Mouse (Mus musculus): ENCODE measurements around the gene 4933430I17Rik. TPM values are rescaled to one million over a fixed set of nuclear protein-coding genes. Genes with fewer than 3 reads are reported as not detected.
A peak's percentile ranks its signal among the peaks of the same experiment; 100 is the strongest.

Gene 4933430I17Rik
- total RNA-seq, 2 experiments from 2014 or later, result 0.37 to 0.53 TPM

DNA sequence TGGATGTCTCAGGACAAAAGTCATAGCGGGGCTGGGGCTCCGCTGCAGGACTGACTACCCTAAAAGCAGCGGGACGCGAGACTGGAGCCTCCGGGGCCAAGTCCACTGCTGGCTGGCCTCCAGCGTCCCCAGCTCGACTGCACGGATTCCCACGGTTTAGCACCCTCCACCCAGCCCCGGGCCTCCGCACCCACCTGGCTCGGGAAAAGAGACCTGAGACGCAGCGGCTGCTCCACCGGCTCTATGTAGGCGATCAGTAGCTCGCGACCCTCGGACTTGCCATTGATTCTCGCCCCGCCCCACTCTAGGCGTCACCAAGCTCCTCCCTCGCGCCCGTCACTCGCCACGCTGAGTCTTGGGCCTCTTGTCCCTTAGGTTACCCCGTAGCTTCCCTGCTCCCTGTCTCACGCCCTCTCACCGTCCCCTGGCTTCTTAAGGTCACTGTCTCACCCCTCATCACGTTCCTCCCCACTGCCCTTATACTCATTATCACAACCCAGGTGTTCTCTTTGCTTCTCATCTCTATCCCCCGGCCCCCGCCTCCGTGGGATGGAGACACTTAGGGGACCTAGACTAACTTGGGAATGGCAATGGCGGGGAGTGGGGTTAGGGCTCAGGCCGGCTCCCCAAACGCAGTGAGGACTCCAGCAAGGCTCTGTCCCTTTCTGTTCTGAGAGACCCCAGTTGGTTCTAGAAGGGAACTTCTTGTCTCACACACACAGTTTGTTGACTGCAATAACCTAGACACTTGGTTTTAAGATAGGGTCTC lies 23.0 kb upstream of the 4933430I17Rik start:
- intact Hi-C loops (cut with DNase I), result loop anchor here (2.0 kb wide), 2 partner anchors 31 to 71 kb away; partner anchors contain the start of gene Wdr31
- peak; percentile 89 to 94 for DNase-seq (ENCODE audit: low spot score in 2 of 2)

DNA sequence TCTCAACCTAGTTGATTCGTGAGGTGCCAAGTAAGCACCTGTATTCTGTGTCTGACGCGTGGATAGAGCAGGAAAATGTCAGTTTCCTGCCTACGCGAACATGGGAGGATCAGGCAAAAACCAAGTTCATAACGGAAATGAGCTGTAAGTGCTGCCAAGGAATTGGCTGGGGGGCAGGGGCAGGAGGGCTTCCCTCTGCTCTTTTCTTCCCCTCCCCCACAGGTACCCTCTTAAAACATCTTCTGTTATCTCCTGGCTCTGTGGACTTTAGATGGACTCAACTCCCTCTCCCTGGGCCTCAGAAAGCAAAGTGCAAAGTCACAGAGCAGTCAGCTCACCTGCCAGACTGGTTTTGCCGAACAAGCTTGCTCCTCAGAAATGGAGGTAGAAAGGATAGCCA lies 22.2 kb upstream of the 4933430I17Rik start:
- intact Hi-C loops (cut with DNase I), result loop anchor here (2.0 kb wide), 1 partner anchor 32 kb away; the partner anchor contains the start of gene Wdr31
- no peak for DNase-seq (ENCODE audit: low spot score in 2 of 2)

DNA sequence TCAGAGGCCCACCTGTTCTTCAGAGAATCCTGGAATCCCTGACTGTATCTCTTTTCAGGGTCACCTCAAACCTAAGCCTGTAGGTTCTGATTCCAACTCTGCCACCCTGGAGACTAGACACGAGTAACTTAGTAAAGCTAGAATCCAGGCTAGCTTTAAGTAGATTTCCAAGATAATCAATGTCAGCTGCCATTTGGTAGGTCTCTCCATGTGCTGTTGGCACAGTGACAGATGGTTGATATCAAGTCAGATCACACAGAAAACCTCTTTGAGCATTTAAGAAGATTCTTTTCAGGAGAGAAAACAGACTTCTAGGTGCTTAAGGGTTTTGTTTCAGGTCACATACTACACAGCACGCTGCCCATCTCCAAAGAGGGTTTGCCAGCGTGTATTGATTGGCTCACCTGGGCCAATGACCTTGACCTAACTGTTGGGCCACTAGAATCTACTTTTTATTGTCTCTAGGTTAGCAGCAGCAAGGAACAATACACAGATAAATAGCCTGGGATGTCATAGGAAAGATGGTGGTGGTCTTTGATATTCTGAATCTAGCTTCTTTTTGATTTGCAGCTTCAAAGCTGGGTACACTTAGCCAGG lies 21.7 kb upstream of the 4933430I17Rik start, which contains the start of gene Hdhd3:
Gene Hdhd3 (minus strand): TSS at position 94 of the 597 bp plus-strand sequence.
- intact Hi-C loops (cut with DNase I), result loop anchor here (2.0 kb wide), 1 partner anchor 33 kb away; the partner anchor contains the start of gene Wdr31
- DNase-seq (ENCODE audit: low spot score in 2 of 2), result no peak

DNA sequence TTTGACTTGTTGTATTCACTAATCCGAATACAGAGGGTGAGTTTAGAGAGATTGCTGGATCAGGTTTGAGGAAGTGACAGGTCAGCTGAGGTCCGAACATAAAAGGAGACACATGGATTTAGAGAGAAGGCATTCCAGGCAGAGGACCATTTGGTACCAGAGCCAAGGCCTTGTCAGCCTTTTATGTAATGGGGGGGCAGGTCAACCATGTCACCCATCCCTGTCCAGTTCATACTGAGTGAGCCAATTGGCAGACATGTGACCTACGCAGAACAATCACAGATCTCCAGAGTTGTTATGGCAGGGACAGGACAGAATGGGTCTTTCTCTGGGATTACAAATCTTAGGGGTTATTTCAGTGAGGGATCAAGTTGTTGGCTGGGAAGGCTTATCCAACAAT lies 19.2 kb upstream of the 4933430I17Rik start:
- DNase-seq (ENCODE audit: low spot score in 2 of 2), result no peak
- intact Hi-C loops (cut with DNase I), result no loop called here

- intact Hi-C loops (cut with DNase I), result no loop called here
- no peak for DNase-seq (ENCODE audit: low spot score in 2 of 2)
Observed at GRCm38 (mm10) chr4:62506798-62507197, 18.4 kb upstream of the 4933430I17Rik start.

GRCm38 (mm10) chr4:62508839-62509238 lies 16.3 kb upstream of the 4933430I17Rik start:
- intact Hi-C loops (cut with DNase I), result no loop called here
- DNase-seq (ENCODE audit: low spot score in 2 of 2), result no peak

DNA sequence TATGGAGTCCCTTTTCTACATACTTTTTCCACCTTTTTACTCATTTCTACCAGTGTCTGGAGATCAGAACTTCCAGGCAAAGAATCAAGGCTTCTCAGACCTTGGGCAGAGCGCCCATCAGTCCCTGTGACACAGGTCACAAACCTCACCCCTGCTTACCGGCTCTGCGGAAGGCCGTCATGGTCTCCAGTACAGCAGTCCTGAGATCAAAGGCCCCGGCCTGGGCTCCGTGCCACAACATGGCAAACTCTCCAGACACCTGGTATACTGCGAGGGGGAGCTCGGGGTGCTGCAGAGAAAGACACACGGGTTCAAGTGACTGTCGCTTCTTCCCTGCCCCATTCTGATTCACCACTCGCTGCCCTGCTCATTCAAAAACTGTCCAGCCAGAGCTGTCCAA lies 15.2 kb upstream of the 4933430I17Rik start:
- intact Hi-C loops (cut with DNase I), result no loop called here

GRCm38 (mm10) chr4:62513998-62514506 lies 11.1 kb upstream of the 4933430I17Rik start:
- intact Hi-C loops (cut with DNase I), result no loop called here
- DNase-seq (ENCODE audit: low spot score in 2 of 2), result no peak

More for the DNA sequence above, 15.2 kb upstream of the 4933430I17Rik start:
- no peak for DNase-seq (ENCODE audit: low spot score in 2 of 2)

GRCm38 (mm10) chr4:62514995-62515394 lies 10.2 kb upstream of the 4933430I17Rik start:
- intact Hi-C loops (cut with DNase I), result loop anchor here (5.0 kb wide), 1 partner anchor 108 kb away; the partner anchor contains the start of genes Cdc26 and Prpf4
- DNase-seq (ENCODE audit: low spot score in 2 of 2), result no peak

DNA sequence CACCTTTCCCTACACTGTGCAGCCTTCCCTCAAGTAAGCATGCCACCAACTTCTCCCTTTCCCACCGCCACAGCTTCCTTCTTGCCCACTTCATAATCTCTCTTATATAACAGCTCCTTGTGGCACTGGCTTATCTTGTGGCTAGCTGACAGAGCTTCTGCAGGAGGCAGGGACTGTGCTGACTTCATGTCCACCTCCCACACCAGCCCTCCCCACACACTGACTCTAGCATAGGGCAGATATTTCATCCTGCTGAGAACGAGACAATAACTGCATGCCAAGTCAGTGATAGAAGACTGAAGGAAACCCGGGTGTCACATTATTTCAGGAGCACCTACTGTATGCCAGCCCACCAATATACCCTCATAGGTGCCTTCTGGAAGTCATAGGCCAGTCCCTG lies 9.7 kb upstream of the 4933430I17Rik start:
- intact Hi-C loops (cut with DNase I), result loop anchor here (5.0 kb wide), 1 partner anchor 108 kb away; the partner anchor contains the start of genes Cdc26 and Prpf4

DNA sequence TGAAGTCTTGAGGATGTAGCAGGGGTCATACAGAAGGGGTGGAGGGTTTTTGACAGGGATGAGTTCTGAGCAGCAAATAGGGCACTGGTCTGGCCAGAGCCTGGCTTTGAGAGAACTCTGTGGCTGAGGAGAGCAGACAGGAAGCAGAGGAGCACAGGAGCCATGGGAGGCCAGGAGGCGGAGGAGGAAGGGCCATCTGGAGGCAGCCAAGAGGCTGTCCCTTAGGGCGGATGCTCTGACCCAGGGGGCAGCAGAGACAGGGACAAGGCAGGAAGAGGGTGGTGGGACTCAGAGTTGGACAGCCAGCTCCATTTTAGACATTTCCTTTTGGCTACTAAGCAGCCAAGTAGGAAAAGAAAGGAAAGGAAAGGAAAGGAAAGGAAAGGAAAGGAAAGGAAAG lies 9.1 kb upstream of the 4933430I17Rik start:
- DNase-seq (ENCODE audit: low spot score in 2 of 2), result no peak
- intact Hi-C loops (cut with DNase I), result loop anchor here (5.0 kb wide), 1 partner anchor 109 kb away; the partner anchor contains the start of genes Cdc26 and Prpf4

More for the DNA sequence above, 9.7 kb upstream of the 4933430I17Rik start:
- DNase-seq (ENCODE audit: low spot score in 2 of 2), result no peak

DNA sequence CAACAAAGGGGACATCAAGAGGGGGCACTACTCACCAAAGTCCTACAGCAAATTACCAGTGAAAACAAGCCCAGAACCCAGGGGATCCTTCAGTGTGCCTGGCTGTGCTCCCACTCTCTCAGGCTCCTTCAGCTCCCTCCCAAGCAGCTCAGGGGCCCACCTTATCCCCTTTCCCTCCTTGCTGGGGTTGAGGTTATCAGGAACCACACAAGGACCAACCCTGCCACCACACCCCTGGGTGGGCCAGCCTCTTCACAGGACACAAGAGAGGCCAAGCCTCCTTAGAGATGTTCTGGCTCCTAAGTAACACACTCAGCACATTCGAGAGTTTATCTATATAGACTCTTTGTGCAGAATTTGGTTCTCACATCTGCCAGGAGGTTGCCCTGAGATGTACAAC lies 8.6 kb upstream of the 4933430I17Rik start:
- DNase-seq (ENCODE audit: low spot score in 2 of 2), result no peak
- intact Hi-C loops (cut with DNase I), result loop anchor here (5.0 kb wide), 1 partner anchor 109 kb away; the partner anchor contains the start of genes Cdc26 and Prpf4

- DNase-seq (ENCODE audit: low spot score in 2 of 2), result no peak
- intact Hi-C loops (cut with DNase I), result loop anchor here (5.0 kb wide), 1 partner anchor 110 kb away; the partner anchor contains the start of genes Cdc26 and Prpf4
Observed at GRCm38 (mm10) chr4:62517046-62517445, 8.1 kb upstream of the 4933430I17Rik start.

DNA sequence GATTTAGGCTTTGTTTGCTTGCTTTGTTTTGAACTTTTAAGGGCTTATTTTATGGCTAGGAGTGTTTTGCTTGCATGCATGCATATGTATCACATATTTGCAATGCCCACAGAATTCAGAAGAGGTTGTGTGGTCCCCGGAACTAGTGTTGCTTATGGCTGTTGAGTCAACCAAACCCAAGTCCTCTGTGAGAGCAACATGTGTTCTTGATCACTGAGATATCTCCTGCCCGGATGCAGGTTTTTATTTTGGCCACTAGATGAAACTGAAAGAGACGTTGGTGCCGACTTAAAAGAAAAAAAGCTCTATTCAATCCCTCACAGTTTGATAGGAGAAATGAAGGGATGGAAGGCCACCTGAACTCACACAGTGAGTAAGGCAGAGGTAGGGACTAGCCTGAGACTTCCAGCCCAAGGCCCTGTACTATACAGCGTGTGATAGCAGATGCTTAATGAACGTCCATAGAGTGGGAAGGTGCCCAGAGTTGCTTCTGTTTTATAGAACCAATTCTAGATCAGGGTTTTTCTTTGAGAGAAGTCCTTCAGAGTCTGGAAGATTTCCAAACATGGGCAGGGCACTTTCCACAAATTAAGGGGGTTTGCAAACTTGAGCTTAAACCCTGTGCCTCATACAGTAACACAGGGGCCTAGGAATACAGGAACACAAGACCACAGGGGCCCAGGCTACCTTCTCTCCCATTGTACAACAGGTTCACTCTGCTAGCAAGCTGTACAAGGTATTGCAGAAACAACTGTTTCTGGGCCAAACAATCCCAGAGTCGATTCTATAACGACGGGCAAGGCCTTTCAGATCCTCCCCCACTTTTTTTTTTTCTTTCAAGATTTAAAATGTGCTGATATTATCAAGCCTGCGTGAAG lies 7.4 kb upstream of the 4933430I17Rik start:
- intact Hi-C loops (cut with DNase I), result loop anchor here (5.0 kb wide), 1 partner anchor 110 kb away; the partner anchor contains the start of genes Cdc26 and Prpf4
- DNase-seq (ENCODE audit: low spot score in 2 of 2), result no peak

GRCm38 (mm10) chr4:62518416-62519121 lies 6.6 kb upstream of the 4933430I17Rik start:
- no peak for DNase-seq (ENCODE audit: low spot score in 2 of 2)
- intact Hi-C loops (cut with DNase I), result loop anchor here (5.0 kb wide), 1 partner anchor 111 kb away; the partner anchor contains the start of genes Cdc26 and Prpf4

DNA sequence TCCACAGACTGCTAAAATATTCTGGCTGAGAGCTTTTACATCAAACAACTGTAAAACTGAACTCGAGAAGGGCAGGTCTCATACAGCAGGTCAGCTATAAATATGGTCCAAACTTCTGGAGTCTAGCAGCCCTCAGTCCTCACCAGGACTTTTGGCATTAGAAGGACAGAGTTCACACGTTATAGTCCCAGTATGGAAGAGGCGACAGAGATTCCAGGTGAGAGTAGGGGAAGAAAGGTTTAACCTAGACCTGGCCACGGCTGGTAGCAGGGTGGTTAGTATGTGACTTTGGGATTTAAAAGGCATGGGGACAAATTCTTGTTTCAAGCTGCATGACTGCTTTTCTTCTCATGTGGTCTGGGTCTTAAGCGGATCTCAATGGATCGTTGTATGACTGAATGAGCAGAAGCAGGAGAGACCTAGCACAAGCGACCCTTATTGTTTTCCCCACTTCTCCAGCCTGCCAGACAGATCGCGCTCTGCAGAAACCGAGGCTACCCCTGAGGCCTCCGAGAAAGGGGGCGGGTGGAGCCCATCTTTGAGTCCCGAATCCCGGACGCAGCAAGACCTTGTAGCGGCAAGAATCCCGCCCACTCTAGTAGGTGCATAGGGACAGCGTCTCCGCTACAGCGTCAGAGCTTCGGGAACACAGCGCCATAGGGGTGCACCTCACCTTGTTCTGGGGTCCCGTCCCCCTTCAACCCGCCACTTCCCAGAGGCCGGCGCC lies 5.9 kb upstream of the 4933430I17Rik start:
- DNase-seq (ENCODE audit: low spot score in 2 of 2), result no peak
- intact Hi-C loops (cut with DNase I), result loop anchor here (5.0 kb wide), 1 partner anchor 112 kb away; the partner anchor contains the start of genes Cdc26 and Prpf4

DNA sequence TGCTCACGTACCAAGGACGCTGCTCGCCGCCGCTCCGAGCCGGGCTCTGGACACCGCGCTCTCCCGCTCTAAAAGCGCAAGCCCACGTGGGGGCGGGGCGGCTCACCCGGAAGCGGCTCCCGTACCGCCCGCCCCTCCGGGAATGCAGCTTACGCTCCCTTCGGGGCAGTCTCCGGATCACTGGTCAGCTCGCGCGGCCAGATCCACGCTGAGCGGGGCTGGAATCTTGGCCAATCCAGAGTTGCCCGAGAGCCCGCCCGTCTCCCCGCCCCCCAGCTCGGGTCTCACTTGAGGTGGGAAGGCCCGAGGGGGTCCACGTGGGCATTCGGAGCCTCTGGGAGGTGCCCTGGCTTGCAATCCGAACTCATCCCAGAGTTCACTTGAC lies 5.3 kb upstream of the 4933430I17Rik start, which contains the start of gene Alad:
Gene Alad (minus strand): TSS at position 70 of the 385 bp plus-strand sequence.
- intact Hi-C loops (cut with DNase I), result loop anchor here (5.0 kb wide), 1 partner anchor 113 kb away; the partner anchor contains the start of genes Cdc26 and Prpf4
- peak; percentile 81 for DNase-seq (ENCODE audit: low spot score in 2 of 2)
